Mouse (Mus musculus) bone marrow, adult 2 months (tissue): Measurements from ENCODE around the gene Hscb.

Experiments
- CTCF ChIP-seq: fragments of 200-500 bp; IDR thresholded peaks from 2 replicates; pipeline ENCODE4 v1.5.1; 2011; ENCODE audit warnings: low read length, control low read depth; ENCODE audit not compliant: control insufficient read depth, insufficient read depth
- POLR2A ChIP-seq: fragments of 200-500 bp; IDR thresholded peaks from 2 replicates; pipeline ENCODE4 v1.6.1; 2011; ENCODE audit warnings: low read depth, mild to moderate bottlenecking, control low read depth, low read length, borderline replicate concordance; ENCODE audit not compliant: control insufficient read depth

GRCm38 (mm10) chr5:110840465-110840864, 888 bp upstream of the Hscb start:
- TF ChIP-seq CTCF (peak; percentile 38; the same call in 1 of the 2 replicates), POLR2A (no peak)
